Mouse (Mus musculus) kidney, postnatal 0 days (tissue): Measurements from ENCODE around the gene Gstt2. TPM values are rescaled to one million over a fixed set of nuclear protein-coding genes. Genes with fewer than 3 reads are reported as not detected.
"Not testable (repeated sequence)": the region's sequence is repeated elsewhere in the genome, so short reads cannot be mapped to it uniquely, and the experiment has no call there.

ENCODE experiments used
- ATAC-seq: fragments of 200-750 bp; cut with Nextera tagmentation; replicated peaks from 2 replicates; pipeline ENCODE4 v1.8.0; 2017; ENCODE audit warnings: low read depth, moderate number of reproducible peaks, moderate TSS enrichment, moderate library complexity; ENCODE audit not compliant: low FRiP score
- DNase-seq: peaks from one replicate; pipeline ENCODE4 v3.0.0-alpha.2; 2016; ENCODE audit warnings: low spot score
- H3K27ac ChIP-seq: fragments of 300-500 bp; sonication (generic); 2 replicates; pipeline ENCODE4 v1.5.1; 2014; ENCODE audit warnings: mild to moderate bottlenecking
- H3K27me3 ChIP-seq: fragments of 300-500 bp; sonication (generic); 2 replicates; pipeline ENCODE4 v1.6.1; 2014; ENCODE audit warnings: low read length, mixed read lengths; ENCODE audit not compliant: insufficient read depth
- H3K36me3 ChIP-seq: fragments of 300-500 bp; sonication (generic); 2 replicates; pipeline ENCODE4 v1.6.1; 2014; ENCODE audit warnings: low read length, mixed read lengths; ENCODE audit not compliant: insufficient read depth
- H3K4me1 ChIP-seq: fragments of 300-500 bp; sonication (generic); replicated peaks from 2 replicates; pipeline ENCODE4 v1.6.1; 2014; ENCODE audit warnings: antibody characterized with exemption, low read length, mixed read lengths; ENCODE audit not compliant: insufficient read depth
- H3K4me2 ChIP-seq: fragments of 300-500 bp; sonication (generic); 2 replicates; pipeline ENCODE4 v1.6.1; 2014; ENCODE audit warnings: mild to moderate bottlenecking, low read length, moderate library complexity, mixed read lengths
- H3K4me3 ChIP-seq: fragments of 300-500 bp; sonication (generic); replicated peaks from 2 replicates; pipeline ENCODE4 v1.5.1; 2014; ENCODE audit warnings: low read depth, low read length
- H3K9ac ChIP-seq: fragments of 300-500 bp; sonication (generic); 2 replicates; pipeline ENCODE4 v1.6.1; 2014; ENCODE audit warnings: low read depth, low read length
- H3K9me3 ChIP-seq: fragments of 300-500 bp; sonication (generic); replicated peaks from 2 replicates; pipeline ENCODE4 v1.6.1; 2016; ENCODE audit warnings: low read length, inconsistent platforms, mixed read lengths
- CTCF ChIP-seq: IDR thresholded peaks from 2 replicates; pipeline ENCODE4 v1.5.1; 2016; ENCODE audit warnings: antibody characterized with exemption, low read depth, mild to moderate bottlenecking, moderate library complexity
- WGBS: fragments of 180-500 bp; shearing (Covaris S2); extraction: QIAGEN DNeasy Blood & Tissue Kit; methylation state at CpG from one replicate; pipeline ENCODE4 v1.1.7; 2014; 5-methylcytosine and 5-hydroxymethylcytosine counted together
- polyA plus RNA-seq: library from polyadenylated mRNA; unstranded; fragments of >200 nt; fragmentation: Nextera tagmentation; extraction: Ambion mirVana; gene quantifications from 2 replicates; pipeline ENCODE4 v1.2.1, GENCODE M21; 2015

Gene Gstt2
- polyA plus RNA-seq, 1 experiment from 2014 or later: 125 TPM

- 36% methylated on average over 10 of the region's 10 CpGs for WGBS
- Histone ChIP-seq H3K9ac (peak overlapping the region; percentile 35; the same call in 1 of the 2 replicates), H3K36me3 (no peaks in the 10 kb centered on the region), H3K27ac (no peak overlapping the region), H3K27me3 (no peaks in the 10 kb centered on the region), H3K4me3 (peak overlapping the region; percentile 23), H3K4me1 (peaks cover 6% of the 10 kb centered on the region; the same call in 1 of the 2 replicates), H3K9me3 (no peaks in the 10 kb centered on the region), H3K4me2 (peak overlapping the region; percentile 70)
- ATAC-seq (0 out of 2 replicates have a peak, but pooled peaks have one; percentile 11), DNase-seq (no peak)
- TF ChIP-seq CTCF: no peak
These were observed 35.0 kb upstream of the Gstt2 start for GRCm38 (mm10) chr10:75872025-75872914.

- H3K4me3 ChIP-seq: no peak overlapping the region
- TF ChIP-seq CTCF: no peak
- WGBS: 87% methylated on average over 5 of the region's 5 CpGs
- no peak for DNase-seq
- ATAC-seq: no peak
- H3K9me3 ChIP-seq: no peaks in the 10 kb centered on the region
- no peak overlapping the region for H3K27ac ChIP-seq
- H3K27me3 ChIP-seq: no peaks in the 10 kb centered on the region
- H3K36me3 ChIP-seq: peaks cover 5% of the 10 kb centered on the region; the same call in 1 of the 2 replicates
- peaks cover 11% of the 10 kb centered on the region; the same call in 1 of the 2 replicates for H3K4me1 ChIP-seq
- no peak overlapping the region for H3K9ac ChIP-seq
- H3K4me2 ChIP-seq: no peak overlapping the region
These were observed 24.4 kb upstream of the Gstt2 start for GRCm38 (mm10) chr10:75861587-75861986.

DNA sequence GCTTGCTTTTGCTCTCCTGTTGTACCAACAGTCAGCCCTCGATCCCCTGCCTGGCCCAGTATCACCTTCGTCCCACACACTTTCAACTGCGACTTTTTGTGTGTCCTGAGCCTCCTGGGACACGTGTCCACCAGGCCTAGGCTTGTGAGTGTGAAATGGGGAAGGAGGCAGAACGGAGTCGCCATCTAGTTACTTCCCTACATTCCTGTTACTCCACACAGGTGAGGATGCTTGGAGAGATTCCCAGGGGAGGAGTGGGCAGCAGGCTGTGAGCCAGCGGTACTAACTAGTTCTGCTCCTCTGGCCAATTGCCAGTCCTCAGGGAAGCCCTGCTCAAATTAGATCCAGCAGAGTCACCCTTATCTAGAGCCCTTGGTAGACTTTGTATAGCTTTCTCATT is 23.5 kb upstream of the Gstt2 start:
- no peak overlapping the region for H3K9ac ChIP-seq
- peak overlapping the region; percentile 79; the same call in 1 of the 2 replicates for H3K4me2 ChIP-seq
- DNase-seq: no peak

GRCm38 (mm10) chr10:75859786-75860470 is 22.7 kb upstream of the Gstt2 start, which contains the start of gene Mif:
TSS of gene Mif (minus strand) at chr10:75860240.
- DNase-seq (peak; percentile 94), ATAC-seq (peak; percentile 94)
- H3K9me3 ChIP-seq, H3K36me3 ChIP-seq, H3K27me3 ChIP-seq: not testable (repeated sequence)
- Histone ChIP-seq H3K4me3 (peak within 1 kb of the TSS; percentile 68), H3K9ac (peak within 1 kb of the TSS; percentile 77), H3K4me2 (peak within 1 kb of the TSS; percentile 79), H3K27ac (peak within 1 kb of the TSS; percentile 95), H3K4me1 (peaks cover 11% of the 10 kb centered on the region; the same call in 1 of the 2 replicates)
- peak; percentile 6; the same call in 1 of the 2 replicates for TF ChIP-seq CTCF
- WGBS: 0% methylated on average over 42 of the region's 46 CpGs

More for the DNA sequence above, 23.5 kb upstream of the Gstt2 start:
- H3K9me3 ChIP-seq: no peaks in the 10 kb centered on the region
- TF ChIP-seq CTCF: no peak
- peaks cover 5% of the 10 kb centered on the region; the same call in 1 of the 2 replicates for H3K36me3 ChIP-seq
- H3K4me3 ChIP-seq: no peak overlapping the region
- ATAC-seq: no peak
- 54% methylated on average over 7 of the region's 7 CpGs for WGBS
- peak overlapping the region; percentile 95 for H3K27ac ChIP-seq
- H3K27me3 ChIP-seq: no peaks in the 10 kb centered on the region
- peaks cover 11% of the 10 kb centered on the region; the same call in 1 of the 2 replicates for H3K4me1 ChIP-seq

GRCm38 (mm10) chr10:75859107-75859746 is 22.0 kb upstream of the Gstt2 start:
- Histone ChIP-seq H3K4me3 (peak overlapping the region; percentile 68), H3K9me3 (no peaks in the 10 kb centered on the region), H3K4me1 (peaks cover 11% of the 10 kb centered on the region; the same call in 1 of the 2 replicates), H3K27me3 (no peaks in the 10 kb centered on the region), H3K36me3 (peaks cover 5% of the 10 kb centered on the region; the same call in 1 of the 2 replicates), H3K27ac (peak overlapping the region; percentile 95), H3K4me2 (peak overlapping the region; percentile 79), H3K9ac (peak overlapping the region; percentile 77)
- DNase-seq (peak; percentile 67), ATAC-seq (peak; percentile 71)
- TF ChIP-seq CTCF: no peak
- 2% methylated on average over 27 of the region's 27 CpGs for WGBS
